Mouse (Mus musculus): ENCODE measurements at regions not wholly inside any gene's neighbourhood (a gene's known extent, or its start where the extent isn't known, plus 50 kb on each side); places are given as distances from the start of the nearest gene placed in this dataset.

DNA sequence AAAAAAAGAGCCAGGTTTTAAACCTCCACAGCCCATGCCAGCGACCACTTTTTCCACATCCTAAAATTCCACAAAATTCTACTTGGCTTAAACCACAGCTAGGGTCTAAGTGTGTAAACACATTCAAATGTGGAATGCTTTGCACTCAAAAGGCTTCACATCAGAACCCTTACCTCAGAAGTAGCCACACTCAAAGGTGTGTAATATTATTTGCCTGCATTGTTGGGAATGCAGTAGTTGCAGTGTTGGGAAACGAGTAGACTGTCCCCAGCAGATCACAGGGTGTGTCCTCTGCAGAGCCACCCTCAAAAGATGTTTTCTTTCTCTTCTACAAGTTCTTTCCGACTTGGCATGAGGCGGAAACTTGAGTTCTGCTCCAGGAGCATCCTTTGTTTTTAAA lies 488.2 kb downstream of the Klf12 start:
- no peak for TF ChIP-seq CTCF (IDR thresholded peaks at IDR 0.05; ENCODE audit: low read depth)
- TF ChIP-seq EP300 (optimal IDR thresholded peaks at IDR 0.05): no peak
